ENCODE assay signal across 9 mouse cellular contexts in the genomic region with DNA sequence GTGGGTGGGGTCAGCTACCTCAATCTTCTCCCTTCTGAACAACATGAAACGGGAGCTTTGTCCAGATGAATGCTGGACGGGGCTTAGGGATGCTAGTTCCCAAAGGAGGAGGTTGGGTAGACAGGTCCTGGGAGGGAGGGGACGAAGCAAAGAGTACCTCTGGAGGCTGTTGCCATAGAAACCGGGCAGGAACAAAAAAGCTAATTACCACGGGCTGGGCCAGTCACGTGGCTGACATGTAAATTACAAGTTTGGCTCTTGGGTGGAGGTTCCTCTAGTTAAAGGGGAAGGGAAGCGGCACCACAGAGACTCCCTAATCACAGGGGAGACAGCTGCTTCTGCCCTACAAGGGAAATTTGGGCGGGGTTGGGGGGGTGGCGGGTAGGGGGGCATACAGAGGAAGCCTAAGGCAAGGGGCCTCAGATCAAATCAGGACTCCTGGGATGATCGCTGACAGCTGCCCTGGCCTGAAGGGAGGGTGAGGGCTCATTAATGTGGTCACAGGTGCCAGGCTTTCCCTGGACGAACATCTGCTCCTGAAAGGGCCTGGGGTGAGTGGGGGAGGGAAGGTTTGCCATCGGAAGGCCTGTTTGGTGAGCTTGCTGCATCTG. TPM values are rescaled to one million over a fixed set of nuclear protein-coding genes. Genes with fewer than 3 reads are reported as not detected.
DNase-seq lines count a peak whose midpoint lies in the region; ATAC-seq and TF ChIP-seq lines count a peak whose summit lies in the region.
"Had no signal": no experiment of that assay in that cellular context is flagged by ENCODE, and none has a peak within 500 bp of the region (broad histone marks: within the 10 kb centered on the region; RNA-seq: fewer than 3 reads in every experiment).

No protein-coding gene starts in this region.

- no peaks in the 10 kb centered on the region for H3K4me1 ChIP-seq in intestine, embryonic 14.5 days (replicated peaks; ENCODE audit: control insufficient read depth, insufficient read depth, low read length)
- no peaks in the 10 kb centered on the region for H3K4me1 ChIP-seq in intestine, postnatal 0 days (replicated peaks; ENCODE audit: control insufficient read depth, insufficient read depth, low read length)

- 0 out of 2 replicates have a peak, but pooled peaks have one; percentile 12 for ATAC-seq in intestine, embryonic 14.5 days (replicated peaks; ENCODE audit: low FRiP score, low TSS enrichment, low read depth)
- ATAC-seq in intestine, postnatal 0 days, result no peak

- no peak for DNase-seq in intestine, embryonic 14.5 days (ENCODE audit: low spot score)
- DNase-seq in cerebellum, postnatal 10 days, result peak; percentile 75 to 82
- DNase-seq in frontal cortex, postnatal 14 days (ENCODE audit: low spot score in 2 of 2), result peak; percentile 64 to 82
- DNase-seq in left cerebral cortex, postnatal 25 days (ENCODE audit: low spot score in 2 of 2), result peak; percentile 85 to 95
- DNase-seq in retina, embryonic 14.5 days (ENCODE audit: low spot score), result peak; percentile 82
- DNase-seq in adipocyte (ENCODE audit: low spot score), result no peak
- no peak for DNase-seq in lung, postnatal 14 days
- DNase-seq: liver, embryonic 13.5 days had no signal

- intact Hi-C loops in left cerebral cortex, postnatal 25 days (cut with DNase I), result no loop called here

- no peak overlapping the region for H3K9ac ChIP-seq in intestine, embryonic 14.5 days (ENCODE audit: low read length)
- H3K9ac ChIP-seq in intestine, postnatal 0 days (ENCODE audit: low read depth, low read length), result no peak overlapping the region
- H3K9ac ChIP-seq: liver, embryonic 13.5 days had no signal

- no peak overlapping the region; the same call in 1 of the 2 replicates for H3K4me3 ChIP-seq in intestine, embryonic 14.5 days (ENCODE audit: low read depth, low read length)
- H3K4me3 ChIP-seq in intestine, postnatal 0 days (ENCODE audit: low read depth, low read length), result no peak overlapping the region

- no peaks in the 10 kb centered on the region for H3K9me3 ChIP-seq in intestine, embryonic 14.5 days (ENCODE audit: control insufficient read depth, low read length)
- no peaks in the 10 kb centered on the region for H3K9me3 ChIP-seq in intestine, postnatal 0 days (ENCODE audit: control insufficient read depth)
- H3K9me3 ChIP-seq: liver, embryonic 13.5 days had no signal

- H3K27ac ChIP-seq in intestine, embryonic 14.5 days (ENCODE audit: low read depth), result no peak overlapping the region
- no peak overlapping the region for H3K27ac ChIP-seq in intestine, postnatal 0 days (ENCODE audit: low read depth, low read length)
- H3K27ac ChIP-seq: liver, embryonic 13.5 days had no signal

- WGBS in intestine, embryonic 14.5 days, result 3% methylated on average over 12 of the region's 12 CpGs
- 6% methylated on average over 12 of the region's 12 CpGs for WGBS in intestine, postnatal 0 days

- no peaks in the 10 kb centered on the region for H3K36me3 ChIP-seq in intestine, embryonic 14.5 days (ENCODE audit: control insufficient read depth, insufficient read depth, low read length)
- no peaks in the 10 kb centered on the region for H3K36me3 ChIP-seq in intestine, postnatal 0 days (ENCODE audit: control insufficient read depth, insufficient read depth)
- H3K36me3 ChIP-seq: liver, embryonic 13.5 days had no signal

- no peak overlapping the region for H3K4me2 ChIP-seq in intestine, embryonic 14.5 days (ENCODE audit: low read length)
- no peak overlapping the region for H3K4me2 ChIP-seq in intestine, postnatal 0 days (replicated peaks; ENCODE audit: low read depth)

- H3K27me3 ChIP-seq in intestine, embryonic 14.5 days (replicated peaks; ENCODE audit: control insufficient read depth, insufficient read depth, low read length), result peaks cover 60% of the 10 kb centered on the region
- H3K27me3 ChIP-seq in intestine, postnatal 0 days (replicated peaks; ENCODE audit: control insufficient read depth, insufficient read depth, low read length), result peaks cover 47% of the 10 kb centered on the region

- TF ChIP-seq CTCF in intestine, postnatal 0 days (IDR thresholded peaks at IDR 0.05; ENCODE audit: low read depth), result no peak

RNA-seq across cellular contexts. Expression of a gene that starts 1.4 kb away (rescaled TPM):
- 98.5 and 103 TPM in 2 replicates for polyA plus RNA-seq in intestine, embryonic 14.5 days (2014; fragmentation: Nextera tagmentation; extraction: Ambion mirVana)
- 22.5 and 23.9 TPM in 2 replicates for polyA plus RNA-seq in intestine, postnatal 0 days (2015; fragmentation: Nextera tagmentation; extraction: Ambion mirVana)
- total RNA-seq in left cerebral cortex, postnatal 25 days (2021), result 100 to 1,000 TPM; 447 to 452 TPM

RNA-seq across cellular contexts. Expression of a gene that starts 5.8 kb away (rescaled TPM):
- polyA plus RNA-seq in intestine, embryonic 14.5 days (2014; fragmentation: Nextera tagmentation; extraction: Ambion mirVana), result not detected in 2 replicates
- not detected in 2 replicates for polyA plus RNA-seq in intestine, postnatal 0 days (2015; fragmentation: Nextera tagmentation; extraction: Ambion mirVana)
- total RNA-seq in left cerebral cortex, postnatal 25 days (2021), result under 1 TPM in 1 of 2 experiments, not detected in 1; 0.09 TPM
- polyA plus RNA-seq: liver, embryonic 13.5 days had no signal

RNA-seq across cellular contexts. Expression of a gene that starts 10.7 kb away (rescaled TPM):
- polyA plus RNA-seq in intestine, embryonic 14.5 days (2014; fragmentation: Nextera tagmentation; extraction: Ambion mirVana), result 32.6 and 36.6 TPM in 2 replicates
- 16.6 and 18.4 TPM in 2 replicates for polyA plus RNA-seq in intestine, postnatal 0 days (2015; fragmentation: Nextera tagmentation; extraction: Ambion mirVana)
- 10 to 100 TPM; 67.6 to 68.8 TPM for total RNA-seq in left cerebral cortex, postnatal 25 days (2021)

RNA-seq across cellular contexts. Expression of a gene that starts 39.1 kb away (rescaled TPM):
- 164 and 170 TPM in 2 replicates for polyA plus RNA-seq in intestine, embryonic 14.5 days (2014; fragmentation: Nextera tagmentation; extraction: Ambion mirVana)
- 147 and 178 TPM in 2 replicates for polyA plus RNA-seq in intestine, postnatal 0 days (2015; fragmentation: Nextera tagmentation; extraction: Ambion mirVana)
- total RNA-seq in left cerebral cortex, postnatal 25 days (2021), result 100 to 1,000 TPM; 568 to 614 TPM

Comparison
In these comparisons a context has a peak if more than half of its experiments do, and no peak if none do; other contexts are left out.
1. DNase-seq: peak in cerebellum, postnatal 10 days (2 of 2), frontal cortex, postnatal 14 days (2 of 2), left cerebral cortex, postnatal 25 days (2 of 2) and retina, embryonic 14.5 days (single experiment); none in intestine, embryonic 14.5 days (single experiment), adipocyte (single experiment) and lung, postnatal 14 days (single experiment).